Mouse (Mus musculus) spleen, embryonic (tissue): ENCODE results near the gene Gm7030.
"Not testable (repeated sequence)": the region's sequence is repeated elsewhere in the genome, so short reads cannot be mapped to it uniquely, and the experiment has no call there.

Experiments used
- CTCF ChIA-PET: fragments of 350-600 bp; sonication (Branson Sonifier 250); formaldehyde crosslinking; loops from one replicate; lab custom pipeline; 2022; lab: Charles Lee

Gene Gm7030

GRCm38 (mm10) chr17:36135421-36136231, 6.4 kb upstream of the Gm7030 start:
- CTCF ChIA-PET: not testable (repeated sequence)

- CTCF ChIA-PET: no interaction called here
Observed at GRCm38 (mm10) chr17:36131516-36132265, 2.5 kb upstream of the Gm7030 start.

- CTCF ChIA-PET: not testable (repeated sequence)
Observed at GRCm38 (mm10) chr17:36128525-36128924, 700 bp downstream of the Gm7030 start.

- CTCF ChIA-PET: not testable (repeated sequence)
Observed at GRCm38 (mm10) chr17:36124111-36124510, 5.1 kb downstream of the Gm7030 start.

- CTCF ChIA-PET: not testable (repeated sequence)
Observed at GRCm38 (mm10) chr17:36121352-36122020, 7.7 kb downstream of the Gm7030 start, which contains the start of gene Gm19684. Gm19684 (plus strand) TSS chr17:36121678.

GRCm38 (mm10) chr17:36120839-36121238, 8.4 kb downstream of the Gm7030 start:
- CTCF ChIA-PET: not testable (repeated sequence)

- CTCF ChIA-PET: not testable (repeated sequence)
Observed at GRCm38 (mm10) chr17:36116545-36116944, 12.7 kb downstream of the Gm7030 start.

GRCm38 (mm10) chr17:36113979-36114593, 15.1 kb downstream of the Gm7030 start:
- CTCF ChIA-PET: not testable (repeated sequence)

GRCm38 (mm10) chr17:36111510-36111868, 17.7 kb downstream of the Gm7030 start:
- CTCF ChIA-PET: not testable (repeated sequence)

GRCm38 (mm10) chr17:36110641-36111509, 18.4 kb downstream of the Gm7030 start:
- CTCF ChIA-PET: interaction anchor here (1.1 kb wide), 1 partner anchor 83 kb away, joined by 3 read pairs; no protein-coding TSS in a partner anchor

GRCm38 (mm10) chr17:36110129-36110528, 19.1 kb downstream of the Gm7030 start:
- CTCF ChIA-PET: interaction anchor here (1.1 kb wide), 1 partner anchor 84 kb away, joined by 3 read pairs; no protein-coding TSS in a partner anchor

GRCm38 (mm10) chr17:36102091-36102490, 27.1 kb downstream of the Gm7030 start:
- CTCF ChIA-PET: not testable (repeated sequence)

- CTCF ChIA-PET: not testable (repeated sequence)
Observed at GRCm38 (mm10) chr17:36099603-36100002, 29.6 kb downstream of the Gm7030 start.

- CTCF ChIA-PET: no interaction called here
Observed at GRCm38 (mm10) chr17:36093936-36094335, 35.3 kb downstream of the Gm7030 start.

GRCm38 (mm10) chr17:36092520-36092919, 36.7 kb downstream of the Gm7030 start:
- CTCF ChIA-PET: not testable (repeated sequence)

GRCm38 (mm10) chr17:36091933-36092332, 37.3 kb downstream of the Gm7030 start:
- CTCF ChIA-PET: not testable (repeated sequence)

- CTCF ChIA-PET: not testable (repeated sequence)
Observed at GRCm38 (mm10) chr17:36085976-36086375, 43.2 kb downstream of the Gm7030 start.

- CTCF ChIA-PET: no interaction called here
Observed at GRCm38 (mm10) chr17:36083870-36084451, 45.3 kb downstream of the Gm7030 start.

GRCm38 (mm10) chr17:36083266-36083869, 45.9 kb downstream of the Gm7030 start:
- CTCF ChIA-PET: no interaction called here
